Mouse (Mus musculus): ENCODE data around the gene Ppm1n. TPM values are rescaled to one million over a fixed set of nuclear protein-coding genes. Genes with fewer than 3 reads are reported as not detected.
"Not testable (repeated sequence)": the region's sequence is repeated elsewhere in the genome, so short reads cannot be mapped to it uniquely, and the experiment has no call there.

The Ppm1n gene
- total RNA-seq, 2 experiments from 2014 or later = 0.34 to 0.49 TPM

GRCm38 (mm10) chr7:19295503-19296185 lies 15.8 kb upstream of the Ppm1n start:
- peak; percentile 89 to 96 for DNase-seq (ENCODE audit: extremely low spot score in 1 of 2, low spot score in 2 of 2)
- intact Hi-C loops (cut with DNase I) = no loop called here

GRCm38 (mm10) chr7:19290969-19291596 lies 11.2 kb upstream of the Ppm1n start:
- DNase-seq (ENCODE audit: extremely low spot score in 1 of 2, low spot score in 2 of 2) = peak in 1 of 2 experiments; percentile 71
- intact Hi-C loops (cut with DNase I) = no loop called here

GRCm38 (mm10) chr7:19284763-19285162 lies 4.9 kb upstream of the Ppm1n start:
- intact Hi-C loops (cut with DNase I) = loop anchor here (2.0 to 5.0 kb wide), 2 partner anchors 20 to 47 kb away; no protein-coding TSS in a partner anchor

GRCm38 (mm10) chr7:19283406-19283804 lies 3.5 kb upstream of the Ppm1n start:
- intact Hi-C loops (cut with DNase I) = loop anchor here (5.0 kb wide), 1 partner anchor 46 kb away; no protein-coding TSS in a partner anchor

More at GRCm38 (mm10) chr7:19284763-19285162, 4.9 kb upstream of the Ppm1n start:
- peak; percentile 63 to 67 for DNase-seq (ENCODE audit: extremely low spot score in 1 of 2, low spot score in 2 of 2)

GRCm38 (mm10) chr7:19282791-19283405 lies 3.0 kb upstream of the Ppm1n start:
- DNase-seq (ENCODE audit: extremely low spot score in 1 of 2, low spot score in 2 of 2) = peak in 1 of 2 experiments; percentile 83
- intact Hi-C loops (cut with DNase I) = loop anchor here (5.0 kb wide), 1 partner anchor 46 kb away; no protein-coding TSS in a partner anchor

More at GRCm38 (mm10) chr7:19283406-19283804, 3.5 kb upstream of the Ppm1n start:
- no peak for DNase-seq (ENCODE audit: extremely low spot score in 1 of 2, low spot score in 2 of 2)

- DNase-seq (ENCODE audit: extremely low spot score in 1 of 2, low spot score in 2 of 2) = peak; percentile 77 to 88
- intact Hi-C loops (cut with DNase I) = loop anchor here (5.0 kb wide), 1 partner anchor 45 kb away; no protein-coding TSS in a partner anchor
Measured at GRCm38 (mm10) chr7:19282385-19282784, 2.5 kb upstream of the Ppm1n start, which contains the start of gene Rtn2. Gene Rtn2 (plus strand): TSS chr7:19282624.

GRCm38 (mm10) chr7:19281680-19282304 lies 1.9 kb upstream of the Ppm1n start:
- intact Hi-C loops (cut with DNase I) = loop anchor here (5.0 kb wide), 1 partner anchor 44 kb away; no protein-coding TSS in a partner anchor
- DNase-seq (ENCODE audit: extremely low spot score in 1 of 2, low spot score in 2 of 2) = not testable (repeated sequence)

- no peak for DNase-seq (ENCODE audit: extremely low spot score in 1 of 2, low spot score in 2 of 2)
- intact Hi-C loops (cut with DNase I) = no loop called here
Measured at GRCm38 (mm10) chr7:19279052-19279451, 812 bp downstream of the Ppm1n start.

- intact Hi-C loops (cut with DNase I) = no loop called here
- no peak for DNase-seq (ENCODE audit: extremely low spot score in 1 of 2, low spot score in 2 of 2)
Measured at GRCm38 (mm10) chr7:19276253-19276652, 3.6 kb downstream of the Ppm1n start.

GRCm38 (mm10) chr7:19272173-19272764 lies 7.6 kb downstream of the Ppm1n start:
- peak in 1 of 2 experiments; percentile 76 for DNase-seq (ENCODE audit: extremely low spot score in 1 of 2, low spot score in 2 of 2)
- intact Hi-C loops (cut with DNase I) = no loop called here

GRCm38 (mm10) chr7:19271238-19272172 lies 8.4 kb downstream of the Ppm1n start, which contains the start of gene Vasp:
Gene Vasp (minus strand): TSS chr7:19271817.
- intact Hi-C loops (cut with DNase I) = no loop called here
- peak; percentile 72 to 87 for DNase-seq (ENCODE audit: extremely low spot score in 1 of 2, low spot score in 2 of 2)

- intact Hi-C loops (cut with DNase I) = no loop called here
- peak in 1 of 2 experiments; percentile 55 for DNase-seq (ENCODE audit: extremely low spot score in 1 of 2, low spot score in 2 of 2)
Measured at GRCm38 (mm10) chr7:19270509-19271237, 9.2 kb downstream of the Ppm1n start.

GRCm38 (mm10) chr7:19269721-19270441 lies 10.0 kb downstream of the Ppm1n start:
- DNase-seq (ENCODE audit: extremely low spot score in 1 of 2, low spot score in 2 of 2) = peak in 1 of 2 experiments; percentile 90
- intact Hi-C loops (cut with DNase I) = no loop called here

GRCm38 (mm10) chr7:19268993-19269681 lies 10.7 kb downstream of the Ppm1n start:
- intact Hi-C loops (cut with DNase I) = no loop called here
- no peak for DNase-seq (ENCODE audit: extremely low spot score in 1 of 2, low spot score in 2 of 2)

GRCm38 (mm10) chr7:19267051-19267450 lies 12.8 kb downstream of the Ppm1n start:
- no peak for DNase-seq (ENCODE audit: extremely low spot score in 1 of 2, low spot score in 2 of 2)
- intact Hi-C loops (cut with DNase I) = no loop called here
